Mouse (Mus musculus) ES-Bruce4 (cell line): ENCODE measurements at regions not wholly inside any gene's neighbourhood (a gene's known extent, or its start where the extent isn't known, plus 50 kb on each side); places are given as distances from the start of the nearest gene placed in this dataset.
A peak's percentile ranks its signal among the peaks of the same experiment; 100 is the strongest.

Experiments used
- H3K27ac ChIP-seq: 2 replicates; pipeline ENCODE4 v1.5.1; 2012; ENCODE audit warnings: low read length, inconsistent platforms; ENCODE audit not compliant: insufficient read depth
- H3K27me3 ChIP-seq: 2 replicates; pipeline ENCODE4 v1.6.1; 2012; ENCODE audit warnings: mild to moderate bottlenecking, low read length, inconsistent platforms; ENCODE audit not compliant: control insufficient read depth, poor library complexity, insufficient read depth, severe bottlenecking
- H3K36me3 ChIP-seq: 2 replicates; pipeline ENCODE4 v1.6.1; 2012; ENCODE audit warnings: inconsistent platforms, mild to moderate bottlenecking, low read length, moderate library complexity; ENCODE audit not compliant: control insufficient read depth, poor library complexity, insufficient read depth, severe bottlenecking
- H3K4me1 ChIP-seq: one replicate; pipeline ENCODE4 v1.8.1; 2011; ENCODE audit warnings: low read length; ENCODE audit not compliant: control insufficient read depth, insufficient read depth
- H3K4me3 ChIP-seq: 2 replicates; pipeline ENCODE4 v1.5.1; 2011; ENCODE audit warnings: low read depth, mild to moderate bottlenecking, low read length
- H3K9ac ChIP-seq: 2 replicates; pipeline ENCODE4 v1.6.1; 2012; ENCODE audit warnings: low read depth, mild to moderate bottlenecking, inconsistent platforms; ENCODE audit not compliant: poor library complexity, severe bottlenecking
- H3K9me3 ChIP-seq: replicated peaks from 2 replicates; pipeline ENCODE4 v1.6.1; 2012; ENCODE audit warnings: mild to moderate bottlenecking, low read length, inconsistent platforms; ENCODE audit not compliant: control insufficient read depth, poor library complexity, insufficient read depth, severe bottlenecking
- CTCF ChIP-seq: IDR thresholded peaks from one replicate; pipeline ENCODE4 v1.8.1; 2011; ENCODE audit warnings: low read depth, low read length
- EP300 ChIP-seq: IDR thresholded peaks from 2 replicates; pipeline ENCODE4 v1.6.1; 2011; ENCODE audit warnings: low read depth, low read length; ENCODE audit not compliant: insufficient read depth
- POLR2A ChIP-seq: IDR thresholded peaks from one replicate; pipeline ENCODE4 v1.8.1; 2011; ENCODE audit warnings: low read length; ENCODE audit not compliant: insufficient read depth

- H3K9ac ChIP-seq: no peak overlapping the region
- H3K36me3 ChIP-seq: no peaks in the 10 kb centered on the region
- H3K4me3 ChIP-seq: no peak overlapping the region
- H3K9me3 ChIP-seq: no peaks in the 10 kb centered on the region; the same call in 1 of the 2 replicates
- TF ChIP-seq CTCF: no peak
- no peak for TF ChIP-seq POLR2A
- TF ChIP-seq EP300: no peak
- H3K4me1 ChIP-seq: no peaks in the 10 kb centered on the region
- peak overlapping the region; percentile 46 for H3K27ac ChIP-seq
- H3K27me3 ChIP-seq: no peaks in the 10 kb centered on the region
Observed at GRCm38 (mm10) chr11:28648916-28649315, 64.8 kb upstream of the Ccdc85a start.

GRCm38 (mm10) chr11:28639081-28639480, 55.0 kb upstream of the Ccdc85a start:
- Histone ChIP-seq H3K9ac (no peak overlapping the region), H3K4me1 (no peaks in the 10 kb centered on the region), H3K27ac (no peak overlapping the region), H3K9me3 (no peaks in the 10 kb centered on the region), H3K4me3 (no peak overlapping the region), H3K36me3 (no peaks in the 10 kb centered on the region), H3K27me3 (no peaks in the 10 kb centered on the region)
- TF ChIP-seq POLR2A: no peak
- no peak for TF ChIP-seq EP300
- TF ChIP-seq CTCF: no peak

GRCm38 (mm10) chr11:28636752-28637151, 52.6 kb upstream of the Ccdc85a start:
- Histone ChIP-seq H3K9ac (no peak overlapping the region), H3K4me3 (no peak overlapping the region), H3K27me3 (no peaks in the 10 kb centered on the region), H3K36me3 (no peaks in the 10 kb centered on the region), H3K4me1 (no peaks in the 10 kb centered on the region), H3K27ac (no peak overlapping the region), H3K9me3 (no peaks in the 10 kb centered on the region)
- no peak for TF ChIP-seq POLR2A
- TF ChIP-seq CTCF: no peak
- TF ChIP-seq EP300: no peak
